Mouse (Mus musculus) c-Kit-positive CD71-negative TER-119-negative erythroid progenitor cells, embryonic 14.5 days (primary cell): Measurements from ENCODE around the gene Fam193a.

Source experiments
- DNase-seq: peaks from one replicate; pipeline ENCODE4 v3.0.0-alpha.2; 2013; ENCODE audit warnings: low read depth

The Fam193a gene

DNA sequence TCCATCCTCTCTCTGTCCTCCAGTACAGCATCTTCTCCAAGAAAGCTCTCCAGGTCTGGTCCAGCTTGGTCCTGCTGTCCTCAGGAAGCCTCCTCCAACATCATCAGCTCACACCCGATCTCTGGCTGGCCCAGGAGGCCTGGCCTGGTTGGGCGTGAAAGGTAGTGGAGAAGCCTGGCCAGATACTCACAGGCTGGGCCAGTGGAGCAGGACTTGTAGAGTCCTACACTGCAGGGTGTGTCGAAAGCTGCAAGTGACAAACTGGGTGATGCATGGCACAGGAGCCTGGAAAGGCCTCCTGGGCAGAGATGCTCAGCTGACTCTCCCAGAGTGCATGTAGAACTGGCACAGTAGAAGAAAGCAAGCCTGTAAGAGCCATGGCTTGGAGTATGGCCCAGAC lies 151.6 kb downstream of the Fam193a start:
- DNase-seq: no peak

DNA sequence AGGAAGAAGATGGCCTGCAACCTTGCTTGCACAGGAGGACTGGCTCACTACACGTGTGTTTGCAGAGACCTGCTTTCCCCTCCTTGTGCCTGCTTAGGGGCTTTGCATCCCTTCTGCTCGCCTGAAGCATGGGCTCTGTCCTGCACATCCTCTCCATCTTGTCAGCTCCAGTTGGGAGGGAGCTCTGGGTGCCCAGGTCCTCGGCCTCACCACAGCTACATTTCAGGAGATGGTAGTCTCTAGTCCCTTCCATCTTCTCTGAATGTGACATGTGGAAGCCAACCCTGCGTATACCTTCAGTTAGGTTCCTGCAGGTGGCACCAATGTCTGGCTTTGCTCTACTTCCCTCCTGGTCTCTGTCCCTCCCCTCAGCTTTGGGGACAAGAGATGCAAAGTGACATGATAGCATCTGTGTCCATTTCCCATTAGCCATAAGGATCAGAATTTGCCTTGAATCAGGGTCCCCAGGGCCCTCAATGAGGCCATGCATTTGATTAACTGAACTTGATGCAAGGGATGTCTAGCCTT lies 154.3 kb downstream of the Fam193a start:
- no peak for DNase-seq

DNA sequence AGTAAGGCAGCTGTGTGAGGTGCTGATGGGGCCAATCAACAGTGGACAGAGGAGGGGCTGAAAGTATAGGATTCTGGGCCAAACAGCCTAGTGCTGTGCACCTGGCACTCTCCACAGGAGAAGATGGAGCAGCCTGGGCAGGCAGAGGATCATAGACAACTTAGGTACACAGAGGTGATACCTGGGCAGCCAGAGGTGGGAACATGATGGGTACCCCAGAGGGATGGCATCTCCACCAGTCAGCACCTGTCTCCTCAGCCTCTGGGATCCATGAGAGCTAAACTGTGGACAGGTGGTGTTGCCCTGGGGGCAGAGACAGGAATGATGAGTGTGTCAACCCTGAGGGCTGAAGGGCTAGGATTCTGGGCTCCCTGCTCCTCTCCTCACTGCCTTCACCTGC lies 154.8 kb downstream of the Fam193a start:
- DNase-seq: no peak

DNA sequence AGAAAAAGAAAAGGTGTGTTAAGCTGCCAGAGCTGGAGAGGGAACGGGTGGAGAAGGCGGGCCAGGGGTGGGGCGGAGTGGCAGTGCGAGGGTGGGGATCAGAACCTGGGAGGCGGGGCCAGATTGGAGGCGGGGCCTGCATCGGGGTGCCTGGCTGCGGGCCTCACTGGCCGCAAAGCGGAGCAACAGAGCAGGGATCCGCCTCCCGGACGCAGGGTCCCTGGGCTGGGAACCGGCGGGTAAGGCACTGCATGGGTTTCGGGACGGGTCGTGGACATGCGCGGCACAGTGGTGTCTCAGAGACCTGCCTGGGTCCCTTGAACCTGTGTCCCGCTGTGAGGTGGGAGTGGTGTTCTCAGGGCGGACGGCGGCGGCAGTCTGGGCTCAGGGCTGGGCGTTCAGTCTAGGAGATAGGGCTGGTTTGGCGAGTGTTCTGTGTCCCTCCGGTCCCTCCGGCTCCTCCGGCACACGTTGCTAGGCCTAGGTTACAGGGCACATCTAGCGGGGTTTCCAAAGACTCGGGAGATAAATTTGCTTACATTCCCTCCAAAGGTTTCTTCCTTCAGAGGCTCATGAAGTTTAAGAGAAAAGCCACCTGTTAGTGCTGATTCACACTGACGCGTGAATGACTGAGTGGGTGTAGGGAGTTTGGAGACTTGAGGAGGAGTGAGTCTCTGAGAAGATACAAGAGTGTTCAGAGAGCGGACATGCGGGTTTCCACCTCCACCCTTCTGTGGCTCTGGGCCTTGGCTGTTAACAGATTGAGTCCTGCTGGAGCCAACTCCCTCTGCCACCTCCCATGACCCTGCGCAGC lies 156.1 kb downstream of the Fam193a start, which contains the start of gene Sh3bp2:
Gene Sh3bp2, plus strand, starts transcription at position 176 of the 814 bp plus-strand sequence.
- peak; percentile 90 for DNase-seq

DNA sequence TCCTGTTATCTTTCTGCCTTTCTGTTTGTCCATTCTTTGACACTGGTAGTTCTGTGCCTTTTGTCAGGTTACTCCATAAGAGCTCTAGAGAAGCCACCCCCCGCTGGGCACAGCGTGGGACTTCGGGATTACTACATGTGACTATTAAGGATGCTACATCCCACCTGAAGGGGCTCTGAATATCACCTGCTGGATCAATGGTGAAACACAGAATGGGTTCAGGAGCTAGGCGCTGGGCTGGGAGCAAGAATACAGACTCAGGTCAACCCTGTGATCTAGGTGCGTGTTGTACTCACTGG lies 156.7 kb downstream of the Fam193a start:
- no peak for DNase-seq

DNA sequence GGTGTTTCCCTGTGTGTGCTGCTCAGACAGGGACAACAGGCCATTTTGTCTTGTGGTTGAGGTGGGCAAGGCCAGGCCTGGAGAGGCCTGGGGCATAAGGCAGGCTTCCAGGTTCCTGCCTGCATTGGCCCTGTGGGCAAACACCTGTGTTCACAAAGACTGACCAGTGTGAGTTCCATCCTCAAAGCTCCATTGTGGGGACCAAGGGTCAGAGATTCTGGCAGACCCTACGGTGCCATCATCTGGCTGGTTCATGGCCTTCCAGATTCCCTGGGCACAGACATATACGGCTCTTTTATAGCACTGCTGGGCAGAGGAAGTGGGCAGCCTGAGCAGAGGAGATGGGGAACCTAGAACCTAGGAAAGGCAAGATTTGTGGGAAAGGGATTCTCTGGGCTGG lies 157.6 kb downstream of the Fam193a start:
- DNase-seq: no peak

DNA sequence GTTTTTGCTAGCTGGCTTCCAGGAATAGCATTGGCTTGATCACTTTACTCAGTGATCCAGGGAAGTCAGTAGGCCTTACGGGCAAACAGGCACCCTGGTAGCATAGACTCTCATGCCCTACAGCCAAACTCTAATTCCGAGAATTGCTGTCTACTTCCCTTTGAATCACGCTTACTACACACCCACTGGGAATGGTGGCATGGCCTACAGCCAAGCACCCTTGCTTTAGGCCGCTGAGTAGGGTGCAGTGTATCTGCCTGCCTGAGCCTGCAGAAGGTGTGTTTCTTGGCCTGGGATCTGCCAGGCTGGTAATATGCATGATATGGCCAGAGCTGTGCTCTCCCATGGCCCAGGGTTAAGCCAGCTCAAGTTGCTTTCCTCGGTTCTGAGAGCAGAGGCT lies 159.0 kb downstream of the Fam193a start:
- no peak for DNase-seq

DNA sequence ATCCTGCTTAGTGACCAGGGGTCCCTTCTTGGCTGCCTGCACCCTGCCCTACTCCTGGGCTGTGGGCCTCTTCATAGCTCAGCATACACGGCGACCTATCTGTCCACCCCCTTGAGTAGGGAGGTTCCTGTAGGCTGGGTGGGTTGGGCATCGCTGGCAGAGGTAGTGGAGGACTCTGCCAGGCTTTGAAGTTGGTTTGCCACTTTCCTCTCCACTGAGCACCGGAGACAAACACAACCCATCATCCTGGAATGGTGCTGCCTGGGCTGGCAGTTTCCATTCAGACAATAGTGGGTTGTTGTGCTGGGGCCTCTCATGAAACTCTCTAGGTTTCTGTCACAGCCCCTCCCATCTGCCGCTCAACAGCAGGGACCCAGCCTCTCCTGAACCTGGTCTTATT lies 160.4 kb downstream of the Fam193a start:
- no peak for DNase-seq

DNA sequence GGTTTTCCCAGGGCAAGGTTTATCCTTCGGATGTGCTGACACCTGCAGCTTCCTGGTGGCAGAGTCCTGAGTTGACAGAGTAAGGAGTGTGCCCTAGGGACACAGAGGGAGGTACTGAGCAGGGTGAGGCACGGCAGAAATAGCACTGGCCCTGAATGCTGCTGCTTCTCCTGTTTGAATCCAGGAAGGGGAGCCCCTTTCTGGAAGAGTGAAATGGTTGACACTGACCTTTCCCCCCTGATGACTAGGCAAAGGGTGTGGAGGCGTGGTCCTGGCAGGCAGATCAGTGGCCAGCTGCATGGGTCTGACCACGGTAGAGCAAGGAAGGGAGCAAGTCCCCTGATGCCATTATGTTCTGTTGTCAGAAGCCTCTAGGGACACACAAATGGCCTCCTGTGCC lies 161.0 kb downstream of the Fam193a start:
- DNase-seq: no peak

DNA sequence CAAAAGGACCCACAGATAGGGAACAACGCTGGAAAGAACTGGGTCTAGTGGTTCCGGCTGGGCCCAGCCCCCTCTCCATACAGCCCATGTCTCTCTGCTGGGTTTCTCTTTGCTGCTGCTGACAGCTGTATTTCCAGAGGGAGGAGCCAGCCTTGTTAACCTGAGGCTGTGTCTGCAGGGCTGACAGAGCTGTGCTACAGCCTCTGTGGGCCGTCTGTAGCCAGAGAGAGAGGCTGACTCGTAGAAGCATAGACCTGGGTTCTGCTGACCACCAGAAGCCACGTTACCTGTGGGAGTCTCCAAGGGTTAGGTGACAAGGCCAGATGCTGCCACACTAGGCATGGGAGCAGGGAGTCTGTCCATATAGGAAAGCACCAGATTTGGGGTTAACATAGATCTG lies 163.3 kb downstream of the Fam193a start:
- DNase-seq: no peak

DNA sequence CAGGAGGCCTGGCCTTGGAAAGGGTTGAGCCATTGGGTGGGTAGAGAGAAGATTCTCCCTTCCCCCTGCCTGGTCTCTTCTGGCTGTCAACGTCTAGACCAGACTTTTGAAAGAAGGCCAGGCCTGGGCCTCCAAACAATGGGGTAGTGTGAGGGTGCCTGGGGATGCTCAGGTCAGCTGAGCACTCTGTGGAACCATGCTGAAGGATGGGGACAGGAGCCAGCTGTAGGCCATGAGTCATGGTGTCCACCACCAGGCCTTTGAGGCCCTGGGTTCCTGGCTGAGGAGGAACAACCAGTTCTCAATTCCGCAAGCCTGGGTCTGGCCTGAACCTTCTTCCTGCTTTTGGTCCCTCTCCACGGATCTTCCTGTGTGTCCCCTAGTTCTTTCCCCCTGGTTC lies 164.1 kb downstream of the Fam193a start:
- no peak for DNase-seq

DNA sequence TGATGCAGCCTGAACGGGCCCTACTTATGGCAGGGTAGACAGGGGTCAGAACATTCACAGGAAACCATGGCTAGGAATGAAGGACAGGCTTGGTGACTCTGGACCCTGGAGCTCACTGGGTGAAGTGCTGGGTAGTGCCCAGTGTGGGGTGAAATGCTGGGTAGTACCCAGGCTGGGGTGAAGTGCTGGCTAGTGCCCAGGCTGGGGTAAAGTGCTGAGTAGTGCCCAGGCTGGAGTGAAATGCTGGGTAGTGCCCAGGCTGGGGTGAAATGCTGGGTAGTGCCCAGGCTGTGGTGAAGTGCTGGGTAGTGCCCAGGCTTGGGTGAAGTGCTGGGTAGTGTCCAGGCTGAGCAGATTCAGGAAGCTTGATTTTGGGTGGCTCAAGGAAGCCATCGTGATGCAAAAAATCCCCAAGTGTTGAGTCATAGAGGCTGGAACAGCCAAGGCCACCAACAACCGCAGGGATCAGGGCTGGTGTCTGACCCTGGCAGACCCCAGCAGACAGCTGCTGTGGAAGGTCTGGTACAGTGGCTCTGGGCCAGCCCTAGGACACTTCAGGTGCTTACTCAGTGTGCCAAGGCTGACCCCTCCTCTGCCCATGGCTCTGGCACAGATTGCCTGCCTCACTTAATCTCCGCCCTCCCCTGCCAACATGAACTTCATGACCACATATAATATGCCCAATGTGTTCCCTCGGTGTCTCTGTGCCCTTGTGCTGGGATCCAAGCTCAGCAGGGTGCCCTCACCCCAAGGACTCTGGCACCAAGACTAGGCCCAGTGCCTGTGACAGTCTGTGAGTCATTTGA lies 165.2 kb downstream of the Fam193a start:
- no peak for DNase-seq

DNA sequence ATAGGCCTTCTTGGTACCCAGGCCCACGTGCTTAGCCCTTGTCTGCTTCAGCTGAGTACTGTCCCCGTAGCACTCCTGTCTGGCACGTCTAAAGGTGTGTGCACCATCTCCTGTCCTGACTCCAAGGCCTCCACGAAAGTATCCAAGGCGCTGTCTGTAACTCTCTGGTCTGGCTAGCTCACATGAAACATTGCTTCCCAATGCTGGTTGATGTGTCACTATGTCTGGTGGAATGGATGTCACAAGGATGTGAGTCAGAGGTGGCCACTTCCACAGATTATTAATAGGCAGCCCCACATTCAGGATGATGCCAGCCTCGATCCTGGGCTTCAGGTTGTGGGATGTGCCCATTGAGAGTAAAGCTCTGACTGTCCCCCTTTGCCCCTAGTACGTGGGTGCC lies 166.1 kb downstream of the Fam193a start:
- no peak for DNase-seq
